Mouse (Mus musculus) hindbrain, embryonic 14.5 days (tissue): ENCODE results near the gene Gm17349. TPM values are rescaled to one million over a fixed set of nuclear protein-coding genes. Genes with fewer than 3 reads are reported as not detected.
"Not testable (repeated sequence)": the region's sequence is repeated elsewhere in the genome, so short reads cannot be mapped to it uniquely, and the experiment has no call there.

ENCODE experiments used
- ATAC-seq: fragments of 200-750 bp; cut with Nextera tagmentation; 2 replicates; pipeline ENCODE4 v1.8.0; 2017; ENCODE audit warnings: moderate number of reproducible peaks, mild to moderate bottlenecking, moderate TSS enrichment, moderate library complexity; ENCODE audit not compliant: low FRiP score
- DNase-seq: peaks from one replicate; pipeline ENCODE4 v3.0.0-alpha.2; 2015; ENCODE audit warnings: low spot score
- H3K27ac ChIP-seq: fragments of 300-500 bp; sonication (generic); 2 replicates; pipeline ENCODE4 v1.5.1; 2014; ENCODE audit warnings: mild to moderate bottlenecking, moderate library complexity
- H3K27me3 ChIP-seq: fragments of 300-500 bp; sonication (generic); 2 replicates; pipeline ENCODE4 v1.6.1; 2014; ENCODE audit warnings: mild to moderate bottlenecking, low read length, mixed read lengths; ENCODE audit not compliant: control insufficient read depth, insufficient read depth
- H3K36me3 ChIP-seq: fragments of 300-500 bp; sonication (generic); replicated peaks from 2 replicates; pipeline ENCODE4 v1.6.1; 2014; ENCODE audit not compliant: control insufficient read depth, insufficient read depth
- H3K4me1 ChIP-seq: fragments of 300-500 bp; sonication (generic); replicated peaks from 2 replicates; pipeline ENCODE4 v1.6.1; 2014; ENCODE audit warnings: antibody characterized with exemption, low read length, mixed read lengths; ENCODE audit not compliant: control insufficient read depth, insufficient read depth
- H3K4me2 ChIP-seq: fragments of 300-500 bp; sonication (generic); replicated peaks from 2 replicates; pipeline ENCODE4 v1.6.1; 2014; ENCODE audit warnings: mild to moderate bottlenecking, moderate library complexity
- H3K4me3 ChIP-seq: fragments of 300-500 bp; sonication (generic); replicated peaks from 2 replicates; pipeline ENCODE4 v1.5.1; 2014; ENCODE audit warnings: mild to moderate bottlenecking, low read length
- H3K9ac ChIP-seq: fragments of 300-500 bp; sonication (generic); 2 replicates; pipeline ENCODE4 v1.6.1; 2014
- H3K9me3 ChIP-seq: fragments of 300-500 bp; sonication (generic); 2 replicates; pipeline ENCODE4 v1.6.1; 2016; ENCODE audit warnings: low read length; ENCODE audit not compliant: control insufficient read depth
- WGBS: fragments of 180-500 bp; shearing (Covaris S2); extraction: QIAGEN DNeasy Blood & Tissue Kit; methylation state at CpG from one replicate; pipeline ENCODE4 v1.1.7; 2014; 5-methylcytosine and 5-hydroxymethylcytosine counted together
- polyA plus RNA-seq: library from polyadenylated mRNA; unstranded; fragments of >200 nt; fragmentation: Nextera tagmentation; extraction: Ambion mirVana; gene quantifications from 2 replicates; pipeline ENCODE4 v1.2.1, GENCODE M21; 2014

Gene Gm17349
- polyA plus RNA-seq, 1 experiment from 2014 or later, result not detected

- ATAC-seq (no peak), DNase-seq (no peak)
- Histone ChIP-seq H3K27ac (no peak overlapping the region), H3K4me2 (no peak overlapping the region), H3K36me3 (peaks cover 33% of the 10 kb centered on the region), H3K4me3 (no peak overlapping the region), H3K9ac (no peak overlapping the region), H3K9me3 (no peaks in the 10 kb centered on the region), H3K27me3 (no peaks in the 10 kb centered on the region), H3K4me1 (peaks cover 25% of the 10 kb centered on the region)
- 97% methylated on average over 5 of the region's 5 CpGs for WGBS
Measured at GRCm38 (mm10) chr15:99728211-99728610, 22.9 kb upstream of the Gm17349 start.

GRCm38 (mm10) chr15:99727525-99727924 is 22.2 kb upstream of the Gm17349 start:
- no peak overlapping the region for H3K27ac ChIP-seq
- peaks cover 34% of the 10 kb centered on the region for H3K36me3 ChIP-seq
- H3K9ac ChIP-seq, result no peak overlapping the region
- DNase-seq, result no peak
- ATAC-seq, result no peak
- H3K9me3 ChIP-seq, result no peaks in the 10 kb centered on the region
- H3K4me3 ChIP-seq, result no peak overlapping the region
- WGBS, result 94% methylated on average over 12 of the region's 12 CpGs
- H3K27me3 ChIP-seq, result no peaks in the 10 kb centered on the region
- H3K4me1 ChIP-seq, result peaks cover 29% of the 10 kb centered on the region
- H3K4me2 ChIP-seq, result no peak overlapping the region

- Histone ChIP-seq H3K4me1 (peaks cover 29% of the 10 kb centered on the region), H3K36me3 (peaks cover 35% of the 10 kb centered on the region)
- H3K9ac ChIP-seq, DNase-seq, H3K9me3 ChIP-seq, H3K27me3 ChIP-seq, ATAC-seq, H3K4me2 ChIP-seq, H3K27ac ChIP-seq, H3K4me3 ChIP-seq: not testable (repeated sequence)
- 95% methylated on average over 4 of the region's 5 CpGs for WGBS
Measured at GRCm38 (mm10) chr15:99727039-99727438, 21.7 kb upstream of the Gm17349 start.

GRCm38 (mm10) chr15:99726549-99726948 is 21.3 kb upstream of the Gm17349 start:
- Histone ChIP-seq H3K36me3 (peaks cover 38% of the 10 kb centered on the region), H3K4me1 (peaks cover 29% of the 10 kb centered on the region), H3K4me2 (peak overlapping the region; percentile 72), H3K4me3 (peak overlapping the region; percentile 92), H3K9ac (peak overlapping the region; percentile 90), H3K27ac (peak overlapping the region; percentile 85; the same call in 1 of the 2 replicates), H3K9me3 (no peaks in the 10 kb centered on the region), H3K27me3 (no peaks in the 10 kb centered on the region)
- no peak for ATAC-seq
- WGBS, result 87% methylated on average over 2 of the region's 2 CpGs
- no peak for DNase-seq

- peak within 1 kb of the TSS; percentile 85 for H3K27ac ChIP-seq
- H3K4me1 ChIP-seq, result peaks cover 29% of the 10 kb centered on the region
- peak within 1 kb of the TSS; percentile 72 for H3K4me2 ChIP-seq
- peaks cover 40% of the 10 kb centered on the region for H3K36me3 ChIP-seq
- H3K4me3 ChIP-seq, result peak within 1 kb of the TSS; percentile 92
- peak; percentile 95 for ATAC-seq
- H3K9me3 ChIP-seq, result no peaks in the 10 kb centered on the region
- DNase-seq, result peak; percentile 100
- peak within 1 kb of the TSS; percentile 90 for H3K9ac ChIP-seq
- under 1% methylated on average over 65 of the region's 68 CpGs for WGBS
- H3K27me3 ChIP-seq, result no peaks in the 10 kb centered on the region
Measured at GRCm38 (mm10) chr15:99725341-99726155, 20.3 kb upstream of the Gm17349 start, which contains the start of gene Cox14. Cox14 (plus strand) TSS chr15:99725618.

- H3K27ac ChIP-seq, result peak overlapping the region; percentile 56
- peak overlapping the region; percentile 92 for H3K4me3 ChIP-seq
- peak overlapping the region; percentile 37 for H3K9ac ChIP-seq
- ATAC-seq (0 out of 2 replicates have a peak, but pooled peaks have one; percentile 7), DNase-seq (peak; percentile 76)
- 9% methylated on average over 16 of the region's 16 CpGs for WGBS
- no peaks in the 10 kb centered on the region for H3K27me3 ChIP-seq
- H3K4me2 ChIP-seq, result peak overlapping the region; percentile 51
- H3K9me3 ChIP-seq, result no peaks in the 10 kb centered on the region
- H3K36me3 ChIP-seq, result peaks cover 45% of the 10 kb centered on the region
- H3K4me1 ChIP-seq, result peaks cover 29% of the 10 kb centered on the region
Measured at GRCm38 (mm10) chr15:99724292-99725021, 19.2 kb upstream of the Gm17349 start.

GRCm38 (mm10) chr15:99723515-99724291 is 18.4 kb upstream of the Gm17349 start:
- no peak for DNase-seq

GRCm38 (mm10) chr15:99723120-99723514 is 17.8 kb upstream of the Gm17349 start:
- Histone ChIP-seq H3K36me3 (peaks cover 42% of the 10 kb centered on the region), H3K9ac (0 out of 2 replicates have a peak overlapping the region, but pooled peaks have one; percentile 14), H3K4me2 (no peak overlapping the region), H3K9me3 (no peaks in the 10 kb centered on the region), H3K4me1 (peaks cover 29% of the 10 kb centered on the region), H3K27ac (peak overlapping the region; percentile 56; the same call in 1 of the 2 replicates), H3K4me3 (no peak overlapping the region), H3K27me3 (no peaks in the 10 kb centered on the region)
- DNase-seq (no peak), ATAC-seq (no peak)
- 48% methylated on average over 10 of the region's 10 CpGs for WGBS

More at GRCm38 (mm10) chr15:99723515-99724291, 18.4 kb upstream of the Gm17349 start:
- Histone ChIP-seq H3K4me2 (peak overlapping the region; percentile 51; the same call in 1 of the 2 replicates), H3K27me3 (no peaks in the 10 kb centered on the region), H3K4me3 (no peak overlapping the region), H3K4me1 (peaks cover 29% of the 10 kb centered on the region), H3K36me3 (peaks cover 42% of the 10 kb centered on the region), H3K9me3 (no peaks in the 10 kb centered on the region), H3K9ac (0 out of 2 replicates have a peak overlapping the region, but pooled peaks have one; percentile 14), H3K27ac (peak overlapping the region; percentile 56)
- WGBS, result 12% methylated on average over 11 of the region's 11 CpGs
- no peak for ATAC-seq
